Mouse (Mus musculus): Measurements from ENCODE around the gene Krtap4-6. TPM values are rescaled to one million over a fixed set of nuclear protein-coding genes. Genes with fewer than 3 reads are reported as not detected.

The Krtap4-6 gene
- total RNA-seq, 1 experiment from 2014 or later = not detected

Other genes starting within 250 kb of the Krtap4-6 start
- not detected in 2 replicates for gene Krt12, start 243.7 kb downstream of the Krtap4-6 start, total RNA-seq (2017)
- not detected in 2 replicates for gene Krt20, start 227.8 kb downstream of the Krtap4-6 start, total RNA-seq (2017)
- not detected in 2 replicates for gene Krt23, start 172.8 kb downstream of the Krtap4-6 start, total RNA-seq (2017)
- gene Krt39, start 144.6 kb downstream of the Krtap4-6 start, total RNA-seq (2017) = not detected in 2 replicates
- not detected in 2 replicates for gene Krt40, start 122.8 kb downstream of the Krtap4-6 start, total RNA-seq (2017)
- not detected in 2 replicates for gene Krtap3-3, start 115.1 kb downstream of the Krtap4-6 start, total RNA-seq (2017)
- not detected in 2 replicates for gene Krtap3-2, start 109.1 kb downstream of the Krtap4-6 start, total RNA-seq (2017)
- gene Gm11939, start 106.5 kb downstream of the Krtap4-6 start, total RNA-seq (2017) = not detected in 2 replicates
- gene Krtap3-1, start 99.3 kb downstream of the Krtap4-6 start, total RNA-seq (2017) = not detected in 2 replicates
- not detected in 2 replicates for gene Krtap1-5, start 84.9 kb downstream of the Krtap4-6 start, total RNA-seq (2017)
- not detected in 2 replicates for gene Krtap1-4, start 82.3 kb downstream of the Krtap4-6 start, total RNA-seq (2017)
- gene Krtap1-3, start 74.6 kb downstream of the Krtap4-6 start, total RNA-seq (2017) = not detected in 2 replicates
- not detected in 2 replicates for gene Krtap9-3, start 67.9 kb downstream of the Krtap4-6 start, total RNA-seq (2017)
- not detected in 2 replicates for gene Gm11938, start 62.7 kb downstream of the Krtap4-6 start, total RNA-seq (2017)
- not detected in 2 replicates for gene Gm11937, start 55.8 kb downstream of the Krtap4-6 start, total RNA-seq (2017)
- not detected in 2 replicates for gene Krtap2-4, start 51.1 kb downstream of the Krtap4-6 start, total RNA-seq (2017)
- not detected in 2 replicates for gene Gm11562, start 45.5 kb downstream of the Krtap4-6 start, total RNA-seq (2017)
- not detected in 2 replicates for gene Krtap4-1, start 37.7 kb downstream of the Krtap4-6 start, total RNA-seq (2017)
- not detected in 2 replicates for gene Krtap4-2, start 30.9 kb downstream of the Krtap4-6 start, total RNA-seq (2017)
- gene Krtap4-7, start 21.9 kb downstream of the Krtap4-6 start, total RNA-seq (2017) = not detected in 2 replicates
- gene Gm11555, start 15.7 kb downstream of the Krtap4-6 start, total RNA-seq (2017) = not detected in 2 replicates
- gene Gm11563, start 7.0 kb downstream of the Krtap4-6 start, total RNA-seq (2017) = not detected in 2 replicates
- not detected in 2 replicates for gene Gm14190, start 24.8 kb upstream of the Krtap4-6 start, total RNA-seq (2017)
- gene Gm14180, start 68.3 kb upstream of the Krtap4-6 start, total RNA-seq (2017) = not detected in 2 replicates
- not detected in 2 replicates for gene Gm11595, start 107.0 kb upstream of the Krtap4-6 start, total RNA-seq (2017)
- not detected in 2 replicates for gene Krtap4-8, start 114.7 kb upstream of the Krtap4-6 start, total RNA-seq (2017)
- gene Krtap4-9, start 119.2 kb upstream of the Krtap4-6 start, total RNA-seq (2017) = not detected in 2 replicates
- gene Gm11596, start 127.5 kb upstream of the Krtap4-6 start, total RNA-seq (2017) = not detected in 2 replicates
- not detected in 2 replicates for gene Gm11569, start 133.0 kb upstream of the Krtap4-6 start, total RNA-seq (2017)
- not detected in 2 replicates for gene Gm11554, start 138.5 kb upstream of the Krtap4-6 start, total RNA-seq (2017)
- not detected in 2 replicates for gene Krtap4-13, start 143.9 kb upstream of the Krtap4-6 start, total RNA-seq (2017)
- not detected in 2 replicates for gene Gm11564, start 149.7 kb upstream of the Krtap4-6 start, total RNA-seq (2017)
- gene 2300003K06Rik, start 172.1 kb upstream of the Krtap4-6 start, total RNA-seq (2017) = not detected in 2 replicates
- not detected in 2 replicates for gene Krtap4-16, start 185.6 kb upstream of the Krtap4-6 start, total RNA-seq (2017)
- not detected in 2 replicates for gene Gm11568, start 192.0 kb upstream of the Krtap4-6 start, total RNA-seq (2017)
- not detected in 2 replicates for gene Gm11559, start 198.5 kb upstream of the Krtap4-6 start, total RNA-seq (2017)
- gene Krtap9-1, start 207.4 kb upstream of the Krtap4-6 start, total RNA-seq (2017) = not detected in 2 replicates
- gene Gm11567, start 213.2 kb upstream of the Krtap4-6 start, total RNA-seq (2017) = not detected in 2 replicates
- not detected in 2 replicates for gene Krtap31-1, start 242.0 kb upstream of the Krtap4-6 start, total RNA-seq (2017)
- not detected in 2 replicates for gene Gm11565, start 248.8 kb upstream of the Krtap4-6 start, total RNA-seq (2017)